Mouse (Mus musculus): Measurements from ENCODE around the gene Gpr107. TPM values are rescaled to one million over a fixed set of nuclear protein-coding genes. Genes with fewer than 3 reads are reported as not detected.

The Gpr107 gene
- polyA plus RNA-seq (2015; fragmentation: Nextera tagmentation; extraction: Ambion mirVana), result 30.4 and 32.5 TPM in 2 replicates

- WGBS, result under 1% methylated on average over 53 of the region's 53 CpGs
- H3K9me3 ChIP-seq (ENCODE audit: control insufficient read depth, low read length), result no peaks in the 10 kb centered on the region
Observed at GRCm38 (mm10) chr2:31151892-31152812, at the start of gene Gpr107. TSS of gene Gpr107 (plus strand) at chr2:31152316.

GRCm38 (mm10) chr2:31103321-31103720 is 48.8 kb upstream of the Gpr107 start:
- H3K36me3 ChIP-seq (ENCODE audit: control insufficient read depth, insufficient read depth, low read length), result 0 out of 2 replicates have a peak, but pooled peaks cover 2% of the 10 kb centered on the region
- H3K4me2 ChIP-seq (ENCODE audit: low read depth, low read length), result no peak overlapping the region
- H3K4me3 ChIP-seq (ENCODE audit: low read length), result no peak overlapping the region
- H3K9me3 ChIP-seq (ENCODE audit: control insufficient read depth, low read length), result no peaks in the 10 kb centered on the region
- H3K9ac ChIP-seq (ENCODE audit: low read depth, low read length), result no peak overlapping the region
- peaks cover 21% of the 10 kb centered on the region for H3K4me1 ChIP-seq (ENCODE audit: control insufficient read depth, insufficient read depth, low read length)
- H3K27ac ChIP-seq (ENCODE audit: low read length), result no peak overlapping the region
- 64% methylated on average over 8 of the region's 8 CpGs for WGBS
- no peak for ATAC-seq
- no peaks in the 10 kb centered on the region for H3K27me3 ChIP-seq (replicated peaks; ENCODE audit: control insufficient read depth, insufficient read depth, low read length)

More at GRCm38 (mm10) chr2:31151892-31152812, at the start of gene Gpr107:
- Histone ChIP-seq H3K9ac (ENCODE audit: low read depth, low read length) (peak within 1 kb of the TSS; percentile 89), H3K4me1 (ENCODE audit: control insufficient read depth, insufficient read depth, low read length) (peaks cover 14% of the 10 kb centered on the region), H3K36me3 (ENCODE audit: control insufficient read depth, insufficient read depth, low read length) (0 out of 2 replicates have a peak, but pooled peaks cover 3% of the 10 kb centered on the region), H3K27me3 (replicated peaks; ENCODE audit: control insufficient read depth, insufficient read depth, low read length) (no peaks in the 10 kb centered on the region), H3K4me2 (ENCODE audit: low read depth, low read length) (peak within 1 kb of the TSS; percentile 73), H3K4me3 (ENCODE audit: low read length) (peak within 1 kb of the TSS; percentile 88), H3K27ac (ENCODE audit: low read length) (peak within 1 kb of the TSS; percentile 76)
- peak; percentile 92 for ATAC-seq

- Histone ChIP-seq H3K4me2 (ENCODE audit: low read depth, low read length) (no peak overlapping the region), H3K4me1 (ENCODE audit: control insufficient read depth, insufficient read depth, low read length) (peaks cover 34% of the 10 kb centered on the region), H3K4me3 (ENCODE audit: low read length) (no peak overlapping the region), H3K9me3 (ENCODE audit: control insufficient read depth, low read length) (no peaks in the 10 kb centered on the region), H3K36me3 (ENCODE audit: control insufficient read depth, insufficient read depth, low read length) (0 out of 2 replicates have a peak, but pooled peaks cover 2% of the 10 kb centered on the region), H3K27me3 (replicated peaks; ENCODE audit: control insufficient read depth, insufficient read depth, low read length) (no peaks in the 10 kb centered on the region), H3K9ac (ENCODE audit: low read depth, low read length) (no peak overlapping the region), H3K27ac (ENCODE audit: low read length) (peak overlapping the region; percentile 78)
- WGBS, result 57% methylated on average over 3 of the region's 3 CpGs
- ATAC-seq, result peak; percentile 39; the same call in 1 of the 2 replicates
Observed at GRCm38 (mm10) chr2:31105279-31105678, 46.8 kb upstream of the Gpr107 start.

GRCm38 (mm10) chr2:31106004-31106403 is 46.1 kb upstream of the Gpr107 start:
- Histone ChIP-seq H3K36me3 (ENCODE audit: control insufficient read depth, insufficient read depth, low read length) (0 out of 2 replicates have a peak, but pooled peaks cover 2% of the 10 kb centered on the region), H3K27ac (ENCODE audit: low read length) (peak overlapping the region; percentile 78), H3K9ac (ENCODE audit: low read depth, low read length) (no peak overlapping the region), H3K4me2 (ENCODE audit: low read depth, low read length) (no peak overlapping the region), H3K9me3 (ENCODE audit: control insufficient read depth, low read length) (no peaks in the 10 kb centered on the region), H3K27me3 (replicated peaks; ENCODE audit: control insufficient read depth, insufficient read depth, low read length) (no peaks in the 10 kb centered on the region), H3K4me1 (ENCODE audit: control insufficient read depth, insufficient read depth, low read length) (peaks cover 32% of the 10 kb centered on the region), H3K4me3 (ENCODE audit: low read length) (no peak overlapping the region)
- 84% methylated on average over 3 of the region's 3 CpGs for WGBS
- no peak for ATAC-seq

- H3K9ac ChIP-seq (ENCODE audit: low read depth, low read length), result 0 out of 2 replicates have a peak overlapping the region, but pooled peaks have one; percentile 37
- WGBS, result 29% methylated on average over 11 of the region's 11 CpGs
Observed at GRCm38 (mm10) chr2:31106621-31107320, 45.3 kb upstream of the Gpr107 start.

GRCm38 (mm10) chr2:31108186-31108585 is 43.9 kb upstream of the Gpr107 start:
- Histone ChIP-seq H3K4me2 (ENCODE audit: low read depth, low read length) (no peak overlapping the region), H3K36me3 (ENCODE audit: control insufficient read depth, insufficient read depth, low read length) (no peaks in the 10 kb centered on the region), H3K27me3 (replicated peaks; ENCODE audit: control insufficient read depth, insufficient read depth, low read length) (no peaks in the 10 kb centered on the region), H3K9me3 (ENCODE audit: control insufficient read depth, low read length) (no peaks in the 10 kb centered on the region), H3K4me3 (ENCODE audit: low read length) (no peak overlapping the region), H3K27ac (ENCODE audit: low read length) (peak overlapping the region; percentile 78), H3K4me1 (ENCODE audit: control insufficient read depth, insufficient read depth, low read length) (peaks cover 30% of the 10 kb centered on the region), H3K9ac (ENCODE audit: low read depth, low read length) (no peak overlapping the region)
- 61% methylated on average over 6 of the region's 6 CpGs for WGBS
- no peak for ATAC-seq

More at GRCm38 (mm10) chr2:31106621-31107320, 45.3 kb upstream of the Gpr107 start:
- Histone ChIP-seq H3K4me3 (ENCODE audit: low read length) (no peak overlapping the region), H3K4me2 (ENCODE audit: low read depth, low read length) (no peak overlapping the region), H3K27ac (ENCODE audit: low read length) (peak overlapping the region; percentile 78), H3K4me1 (ENCODE audit: control insufficient read depth, insufficient read depth, low read length) (peaks cover 30% of the 10 kb centered on the region), H3K27me3 (replicated peaks; ENCODE audit: control insufficient read depth, insufficient read depth, low read length) (no peaks in the 10 kb centered on the region), H3K36me3 (ENCODE audit: control insufficient read depth, insufficient read depth, low read length) (0 out of 2 replicates have a peak, but pooled peaks cover 2% of the 10 kb centered on the region), H3K9me3 (ENCODE audit: control insufficient read depth, low read length) (no peaks in the 10 kb centered on the region)
- peak; percentile 80 for ATAC-seq

GRCm38 (mm10) chr2:31109960-31110548 is 42.1 kb upstream of the Gpr107 start:
- Histone ChIP-seq H3K9me3 (ENCODE audit: control insufficient read depth, low read length) (no peaks in the 10 kb centered on the region), H3K4me1 (ENCODE audit: control insufficient read depth, insufficient read depth, low read length) (peaks cover 32% of the 10 kb centered on the region), H3K27ac (ENCODE audit: low read length) (no peak overlapping the region), H3K27me3 (replicated peaks; ENCODE audit: control insufficient read depth, insufficient read depth, low read length) (no peaks in the 10 kb centered on the region), H3K9ac (ENCODE audit: low read depth, low read length) (no peak overlapping the region), H3K36me3 (ENCODE audit: control insufficient read depth, insufficient read depth, low read length) (no peaks in the 10 kb centered on the region), H3K4me3 (ENCODE audit: low read length) (no peak overlapping the region), H3K4me2 (ENCODE audit: low read depth, low read length) (no peak overlapping the region)
- no peak for ATAC-seq
- WGBS, result 74% methylated on average over 12 of the region's 12 CpGs

- ATAC-seq, result no peak
- Histone ChIP-seq H3K4me2 (ENCODE audit: low read depth, low read length) (no peak overlapping the region), H3K27me3 (replicated peaks; ENCODE audit: control insufficient read depth, insufficient read depth, low read length) (no peaks in the 10 kb centered on the region), H3K36me3 (ENCODE audit: control insufficient read depth, insufficient read depth, low read length) (no peaks in the 10 kb centered on the region), H3K9me3 (ENCODE audit: control insufficient read depth, low read length) (no peaks in the 10 kb centered on the region), H3K27ac (ENCODE audit: low read length) (no peak overlapping the region), H3K4me3 (ENCODE audit: low read length) (no peak overlapping the region), H3K4me1 (ENCODE audit: control insufficient read depth, insufficient read depth, low read length) (peaks cover 41% of the 10 kb centered on the region), H3K9ac (ENCODE audit: low read depth, low read length) (no peak overlapping the region)
- 67% methylated on average over 6 of the region's 6 CpGs for WGBS
Observed at GRCm38 (mm10) chr2:31111685-31112084, 40.4 kb upstream of the Gpr107 start.

DNA sequence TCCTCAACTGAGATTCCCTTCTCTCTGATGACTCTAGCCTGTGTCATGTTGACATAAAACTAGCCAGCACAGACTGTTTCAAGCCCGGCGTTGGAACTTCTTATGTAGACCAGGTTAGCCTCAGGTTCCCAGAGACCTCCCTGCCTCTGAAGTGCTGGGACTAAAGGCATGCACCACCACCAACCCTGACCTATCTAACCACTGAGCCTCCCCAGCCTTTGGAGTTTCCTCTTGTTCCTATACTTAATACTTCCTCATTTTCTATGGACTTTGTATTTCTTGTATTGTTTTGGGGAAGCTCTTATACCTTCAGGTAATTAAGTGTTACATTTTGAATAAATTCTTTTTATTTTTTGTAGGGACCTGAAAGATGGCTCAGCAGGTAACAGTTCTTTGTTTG is 37.9 kb upstream of the Gpr107 start:
- H3K27ac ChIP-seq (ENCODE audit: low read length), result no peak overlapping the region
- H3K4me1 ChIP-seq (ENCODE audit: control insufficient read depth, insufficient read depth, low read length), result peaks cover 21% of the 10 kb centered on the region
- no peak overlapping the region for H3K4me3 ChIP-seq (ENCODE audit: low read length)
- H3K36me3 ChIP-seq (ENCODE audit: control insufficient read depth, insufficient read depth, low read length), result no peaks in the 10 kb centered on the region
- no peak for ATAC-seq
- 92% methylated on average over 2 of the region's 2 CpGs for WGBS
- H3K9me3 ChIP-seq (ENCODE audit: control insufficient read depth, low read length), result no peaks in the 10 kb centered on the region
- no peaks in the 10 kb centered on the region for H3K27me3 ChIP-seq (replicated peaks; ENCODE audit: control insufficient read depth, insufficient read depth, low read length)
- H3K9ac ChIP-seq (ENCODE audit: low read depth, low read length), result no peak overlapping the region
- H3K4me2 ChIP-seq (ENCODE audit: low read depth, low read length), result no peak overlapping the region
